Mouse (Mus musculus): ENCODE results near the gene Ugt2a2.
"Not testable (repeated sequence)": the region's sequence is repeated elsewhere in the genome, so short reads cannot be mapped to it uniquely, and the experiment has no call there.

Ugt2a2 gene

DNA sequence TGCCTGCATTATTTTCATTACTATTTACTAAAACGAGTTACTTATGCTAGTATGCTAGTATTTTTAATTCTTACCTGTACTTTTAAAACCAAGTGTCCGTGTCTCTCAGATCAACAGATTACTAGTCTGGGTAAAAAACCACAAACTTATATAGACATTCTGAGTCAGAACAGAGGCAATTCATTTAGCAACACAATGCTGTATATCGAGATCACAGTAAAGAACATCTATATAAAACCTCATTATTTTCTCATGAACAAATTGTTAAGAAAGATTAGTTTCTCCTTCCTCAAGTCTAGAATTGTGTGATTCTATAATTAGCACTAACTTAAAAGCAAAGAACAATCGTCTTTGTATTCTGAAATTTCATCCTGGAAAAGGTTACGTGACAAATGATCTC lies at the start of gene Ugt2a2:
TSS of gene Ugt2a2 (minus strand) at position 101 of the 400 bp plus-strand sequence.
- CTCF ChIA-PET: no interaction called here

DNA sequence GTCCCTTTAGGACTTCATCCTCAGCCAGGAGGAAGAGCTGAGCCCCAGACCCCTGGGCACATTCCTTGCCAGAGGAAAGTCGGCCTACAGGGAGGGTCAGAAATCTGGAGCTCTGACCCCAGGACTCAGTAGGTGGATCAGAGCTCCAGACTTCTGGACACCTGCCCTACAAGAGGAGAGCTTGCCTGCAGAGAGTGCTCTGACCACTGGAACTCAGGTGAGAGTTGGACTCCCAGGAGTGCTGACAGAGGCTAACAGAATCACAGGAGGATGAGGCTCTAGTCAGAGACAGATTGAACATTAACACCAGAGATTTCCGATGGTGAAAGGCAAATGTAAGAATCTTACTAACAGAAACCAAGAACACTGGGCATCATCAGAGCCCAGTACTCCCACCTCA lies 41.5 kb upstream of the Ugt2a2 start:
- CTCF ChIA-PET: not testable (repeated sequence)

DNA sequence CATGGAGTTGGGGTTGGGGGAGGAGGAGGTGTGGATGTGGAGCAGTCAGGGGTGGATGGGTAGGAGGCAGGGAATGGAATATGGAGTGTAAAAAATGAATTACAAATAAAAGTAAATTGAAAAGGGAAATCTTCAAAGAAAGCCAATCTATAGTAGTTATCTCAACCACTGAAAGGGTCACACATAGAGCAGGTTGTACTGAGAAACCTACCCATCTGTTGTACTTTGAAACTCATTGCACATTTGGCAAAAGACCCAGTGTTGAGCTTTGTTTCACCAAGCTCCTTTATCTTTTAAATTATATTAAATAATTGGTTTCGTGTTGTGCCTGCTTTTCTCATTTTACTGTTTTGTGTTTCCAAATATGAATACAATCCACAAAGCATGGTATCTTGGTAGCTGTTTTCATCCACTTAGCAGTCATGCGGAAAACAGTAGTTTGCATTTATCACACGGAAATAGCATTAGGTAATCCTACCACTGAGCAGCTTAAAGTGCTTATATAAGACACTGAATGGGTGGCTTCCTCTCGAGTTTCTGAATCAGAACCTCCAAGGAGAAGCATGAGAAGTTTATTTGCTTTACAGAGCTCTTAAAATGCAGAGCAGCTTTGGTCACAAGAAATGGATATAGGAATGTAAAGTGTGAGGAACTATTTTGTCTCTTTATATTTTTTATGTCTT lies 23.9 kb upstream of the Ugt2a2 start:
- CTCF ChIA-PET: no interaction called here

DNA sequence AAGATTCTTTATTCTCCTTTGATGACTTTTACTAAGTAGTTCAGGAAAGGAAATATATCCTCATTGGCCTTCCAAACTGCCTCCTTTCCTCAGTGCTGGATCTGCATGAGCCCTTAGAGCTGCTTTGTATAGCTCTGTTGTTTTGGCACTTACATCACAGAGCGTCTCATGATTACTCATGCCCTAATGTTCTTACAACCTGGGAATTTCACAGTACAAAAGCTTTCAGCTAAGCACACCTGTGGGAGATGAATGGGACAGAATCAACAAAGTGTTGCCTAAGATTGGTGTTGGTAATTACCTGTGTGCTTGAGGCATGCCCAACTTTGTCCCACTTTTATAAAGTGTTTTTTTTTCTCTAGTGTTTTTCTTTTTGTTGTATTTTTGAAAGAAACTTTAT lies 20.6 kb upstream of the Ugt2a2 start:
- CTCF ChIA-PET: no interaction called here

DNA sequence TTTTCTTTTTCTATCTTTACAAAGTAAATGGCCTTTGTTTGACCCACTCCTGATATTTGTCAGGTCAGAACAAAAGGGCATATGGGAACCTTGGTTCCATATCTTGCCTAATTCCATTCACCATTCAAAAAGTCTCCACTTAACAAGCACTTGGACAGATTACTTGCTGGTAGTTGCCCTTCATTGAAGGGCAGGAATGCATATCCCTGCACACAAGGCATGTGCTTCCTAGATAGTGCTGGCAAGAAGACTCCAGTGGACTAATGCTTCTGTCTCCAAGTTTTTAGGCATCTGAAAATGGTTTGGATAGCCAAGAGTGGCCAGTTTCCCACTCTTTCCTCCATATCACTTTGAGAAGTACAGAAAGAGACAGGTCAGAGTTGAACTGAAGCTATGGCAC lies 17.3 kb upstream of the Ugt2a2 start:
- CTCF ChIA-PET: no interaction called here

DNA sequence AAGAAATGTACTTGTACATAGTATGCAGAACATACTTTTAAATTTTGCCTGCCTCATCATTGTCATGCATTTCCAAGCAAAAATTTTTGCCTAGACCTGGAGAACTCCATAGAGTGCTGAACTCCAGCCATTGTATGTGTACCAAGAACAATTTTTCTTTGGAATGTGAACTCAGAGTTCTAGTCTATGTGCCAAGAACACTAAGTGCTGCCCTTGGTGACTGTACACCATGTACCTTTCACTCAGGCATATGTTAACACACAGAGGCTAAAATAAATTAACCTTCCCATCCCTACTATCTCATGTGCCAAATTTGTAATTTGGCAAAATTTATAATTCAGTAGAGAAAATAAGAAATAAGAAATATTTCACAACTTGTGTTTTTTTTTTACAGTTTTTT lies 16.9 kb upstream of the Ugt2a2 start:
- CTCF ChIA-PET: no interaction called here

DNA sequence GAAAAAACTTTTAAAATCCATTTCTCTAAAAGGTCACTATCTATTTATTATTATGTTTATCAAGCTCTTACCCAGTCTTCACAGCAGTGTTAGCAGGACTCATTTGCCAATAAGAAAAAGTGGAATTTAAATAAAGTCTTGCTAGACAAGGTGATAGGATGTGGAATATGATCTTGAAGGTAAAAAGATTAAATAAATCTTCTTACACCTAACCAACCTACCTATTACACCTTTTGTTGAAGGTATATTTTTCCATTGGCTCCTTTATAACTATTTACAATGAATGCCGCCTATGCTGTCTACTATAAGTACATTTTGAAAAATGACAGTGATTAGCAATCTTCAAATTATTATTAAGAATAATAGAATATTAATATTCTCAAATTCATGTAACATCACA lies 8.7 kb upstream of the Ugt2a2 start, which contains the start of gene Ugt2a1:
TSS of gene Ugt2a1 (minus strand) at position 101 of the 400 bp plus-strand sequence.
- CTCF ChIA-PET: no interaction called here

DNA sequence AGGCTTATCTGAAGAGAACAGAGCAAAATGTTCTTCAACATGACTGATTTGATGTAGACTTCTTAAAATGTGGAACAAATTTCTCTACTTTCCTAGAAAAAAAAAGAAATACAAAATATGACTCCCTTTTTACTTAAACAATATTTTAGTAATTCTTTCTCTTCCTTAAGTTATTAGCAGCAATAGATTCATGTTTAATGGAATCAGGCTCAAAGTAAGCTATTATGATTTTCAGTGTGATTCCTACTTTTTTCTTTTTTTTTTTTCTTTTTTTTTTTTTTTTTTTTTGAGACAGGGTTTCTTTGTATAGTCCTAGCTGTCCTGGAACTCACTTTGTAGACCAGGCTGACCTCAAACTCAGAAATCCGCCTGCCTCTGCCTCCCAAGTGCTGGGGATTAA lies 4.6 kb upstream of the Ugt2a2 start, which contains the start of gene Gm43638:
TSS of gene Gm43638 (minus strand) at position 101 of the 400 bp plus-strand sequence.
- CTCF ChIA-PET: interaction anchor here (0.6 kb wide), 1 partner anchor 784 kb away, joined by 3 read pairs; no protein-coding TSS in a partner anchor

DNA sequence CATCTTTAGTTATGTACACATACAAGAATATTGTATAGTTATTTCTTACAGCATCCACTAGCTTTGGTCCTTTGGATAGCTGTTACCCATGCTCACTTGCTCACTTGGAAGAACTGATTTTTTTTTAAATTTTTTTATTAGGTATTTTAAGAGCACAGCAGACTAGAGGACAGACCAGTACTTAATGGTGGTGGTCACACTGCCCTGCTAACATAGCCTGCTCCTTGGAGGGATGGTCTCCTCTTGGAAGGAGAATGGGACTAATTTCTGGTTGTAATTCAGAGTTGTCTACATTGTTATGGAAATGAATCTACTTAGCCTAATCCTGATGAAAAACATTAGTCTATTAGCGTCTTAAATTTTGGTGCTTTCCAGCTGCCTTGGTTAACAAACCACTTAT lies 23.2 kb downstream of the Ugt2a2 start:
- CTCF ChIA-PET: no interaction called here

DNA sequence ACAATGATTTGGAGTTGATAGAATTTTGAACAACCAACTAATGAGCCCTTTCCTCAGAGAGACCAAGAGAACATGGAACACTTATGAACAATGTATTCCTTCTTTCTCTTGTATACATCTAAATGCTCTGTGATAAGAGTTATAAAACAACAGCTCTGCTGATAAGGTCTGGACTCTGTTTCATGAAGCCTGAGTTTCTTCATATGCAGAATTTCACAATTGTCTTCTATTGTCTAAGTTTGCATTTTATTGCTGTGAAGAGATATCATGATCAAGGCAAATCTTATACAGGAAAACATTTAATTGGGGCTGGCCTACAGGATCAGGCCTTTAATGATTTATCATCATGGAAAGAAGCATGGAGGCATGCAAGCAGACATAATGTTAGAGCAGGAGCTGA lies 24.4 kb downstream of the Ugt2a2 start:
- CTCF ChIA-PET: no interaction called here

DNA sequence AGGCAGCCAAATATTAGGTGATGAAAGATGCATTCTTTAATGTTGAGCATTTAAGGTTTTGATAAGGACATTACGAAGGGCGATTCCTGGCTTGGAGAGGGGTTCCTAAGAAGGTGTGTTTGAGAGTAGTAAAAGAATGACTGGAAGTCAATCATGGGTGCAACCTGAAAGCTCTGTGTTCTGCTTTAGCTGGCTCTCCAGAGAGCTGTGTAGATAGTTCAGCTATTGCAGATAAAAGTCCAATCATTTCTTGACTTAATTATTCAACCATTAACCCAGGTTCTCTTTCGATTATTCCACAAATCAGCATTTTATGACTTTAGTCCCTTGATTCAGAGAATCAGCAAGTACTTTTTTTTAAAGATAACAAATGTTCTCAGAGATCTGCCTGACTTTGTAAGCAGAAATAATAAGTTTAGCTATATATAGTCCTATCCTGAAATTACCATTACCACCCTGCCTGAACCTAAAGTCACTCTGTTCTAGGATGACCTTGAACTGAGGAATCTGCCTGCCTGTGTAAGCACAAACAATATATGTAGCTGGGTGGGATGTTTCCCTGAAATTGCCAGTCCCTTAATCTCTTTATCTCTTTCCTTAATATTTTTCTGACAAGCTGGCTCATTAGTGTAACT lies 25.7 kb downstream of the Ugt2a2 start:
- CTCF ChIA-PET: no interaction called here

DNA sequence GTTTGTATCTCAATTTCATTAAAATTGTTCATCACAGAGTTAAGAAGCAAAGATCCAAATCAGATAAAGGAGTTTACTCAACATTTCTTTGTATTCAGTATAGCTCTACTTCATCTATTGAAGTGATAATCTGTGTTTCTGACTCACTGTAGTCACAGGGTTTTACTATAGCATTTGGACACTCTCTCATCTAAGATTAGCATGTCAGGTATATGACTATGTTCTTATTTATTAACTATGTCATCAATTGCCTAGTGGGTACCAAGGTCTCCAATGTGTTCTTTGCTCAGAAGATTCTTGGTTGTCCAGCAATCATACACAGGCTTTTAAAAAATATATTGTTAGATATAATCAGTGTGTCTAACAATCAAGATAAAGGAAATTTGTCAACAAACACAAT lies 26.5 kb downstream of the Ugt2a2 start:
- CTCF ChIA-PET: no interaction called here

DNA sequence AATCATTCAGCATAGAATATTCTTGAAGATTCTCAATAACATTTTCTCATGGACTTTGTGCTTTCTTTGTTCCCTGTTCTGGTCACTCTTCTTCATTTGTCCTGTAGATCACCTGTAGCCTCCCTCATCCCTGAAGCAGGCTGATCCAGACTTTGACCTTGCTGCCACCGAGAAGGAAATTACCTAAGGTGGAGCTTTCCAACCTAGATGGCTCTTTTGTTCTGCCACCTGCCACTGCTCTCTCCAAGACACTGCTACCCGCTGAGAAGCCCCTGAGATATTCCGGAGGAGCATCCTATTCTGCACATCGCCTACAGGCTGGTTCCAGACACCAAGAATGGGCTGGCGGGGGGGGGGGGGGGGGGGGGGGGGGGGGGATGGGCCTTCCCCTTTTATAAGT lies 29.5 kb downstream of the Ugt2a2 start:
- CTCF ChIA-PET: not testable (repeated sequence)

DNA sequence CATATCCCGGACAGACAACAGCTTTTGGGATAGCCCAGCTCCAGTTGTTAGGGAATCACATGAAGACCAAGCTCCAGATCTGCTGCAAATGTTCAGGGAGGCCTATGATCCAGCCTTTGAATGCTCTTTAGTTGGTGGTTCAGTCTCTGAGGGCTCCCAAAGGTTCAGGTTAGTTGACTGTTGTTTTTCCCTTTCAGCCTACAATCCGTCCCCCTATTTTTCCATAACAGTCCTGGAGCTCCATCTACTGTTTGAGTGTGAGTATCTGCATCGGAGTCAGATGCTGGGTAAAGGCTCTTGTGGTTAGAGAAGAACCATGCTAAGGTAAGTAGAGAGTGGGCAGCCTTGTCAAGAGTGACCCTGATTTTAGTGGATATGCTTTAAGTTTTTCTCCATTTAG lies 45.8 kb downstream of the Ugt2a2 start:
- CTCF ChIA-PET: no interaction called here

DNA sequence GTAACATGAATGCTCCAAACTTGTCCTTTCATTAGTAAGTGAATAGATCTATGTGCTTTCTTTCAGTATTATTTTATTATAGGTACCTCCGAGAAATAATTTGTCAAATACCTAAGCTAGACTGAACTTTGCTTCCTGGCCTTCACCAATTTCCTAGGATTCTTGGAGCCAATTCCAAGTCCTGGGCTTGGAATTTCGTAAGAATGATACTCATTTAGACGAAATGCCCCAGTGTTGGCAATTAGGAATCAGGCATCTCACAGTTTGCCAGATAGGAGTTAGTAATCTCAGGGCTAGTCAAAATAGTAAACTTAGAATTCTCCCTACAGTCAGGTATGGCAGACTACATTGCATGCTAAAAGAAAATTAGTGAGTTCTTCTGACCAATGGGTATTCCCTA lies 56.4 kb downstream of the Ugt2a2 start:
- CTCF ChIA-PET: no interaction called here

DNA sequence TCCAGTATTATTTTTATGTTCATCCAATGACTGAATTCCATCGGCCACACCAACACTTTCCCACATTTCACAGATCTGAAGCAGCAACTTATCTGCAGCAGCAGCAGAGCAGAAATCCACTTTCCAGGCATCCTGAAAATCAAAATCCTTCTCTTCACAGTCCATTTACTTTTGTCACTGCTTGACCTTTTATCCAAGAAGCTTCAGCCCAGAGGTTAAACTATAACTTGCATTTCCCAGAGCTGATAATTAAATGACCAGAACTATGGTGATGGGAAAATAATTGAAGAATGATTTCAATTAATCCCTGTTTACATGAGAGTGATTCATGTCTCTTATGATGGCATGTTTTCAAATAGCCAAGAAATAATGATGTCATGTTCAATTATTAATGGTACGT lies 58.0 kb downstream of the Ugt2a2 start, which contains the start of gene Ugt2b38:
TSS of gene Ugt2b38 (minus strand) at position 163 of the 400 bp plus-strand sequence.
- CTCF ChIA-PET: not testable (repeated sequence)
